Mouse (Mus musculus): ENCODE data around the gene Perp. TPM values are rescaled to one million over a fixed set of nuclear protein-coding genes. Genes with fewer than 3 reads are reported as not detected.

Gene Perp
- 1 to 10 TPM; 1.2 to 2.1 TPM for total RNA-seq (2021)
- long read RNA-seq, experiment 1, transcript Perp-201 (3 exons, 1,952 nt): major isoform, 49 of 51 reads
- long read RNA-seq, experiment 1, partial matches to known transcripts: 2 of 51 reads
- long read RNA-seq, experiment 1, other reads (novel, unspliced or antisense): 0 of 51 reads
- long read RNA-seq, experiment 2, partial matches to known transcripts: 0 of 1 reads
- long read RNA-seq, experiment 2, other reads (novel, unspliced or antisense): 0 of 1 reads

DNA sequence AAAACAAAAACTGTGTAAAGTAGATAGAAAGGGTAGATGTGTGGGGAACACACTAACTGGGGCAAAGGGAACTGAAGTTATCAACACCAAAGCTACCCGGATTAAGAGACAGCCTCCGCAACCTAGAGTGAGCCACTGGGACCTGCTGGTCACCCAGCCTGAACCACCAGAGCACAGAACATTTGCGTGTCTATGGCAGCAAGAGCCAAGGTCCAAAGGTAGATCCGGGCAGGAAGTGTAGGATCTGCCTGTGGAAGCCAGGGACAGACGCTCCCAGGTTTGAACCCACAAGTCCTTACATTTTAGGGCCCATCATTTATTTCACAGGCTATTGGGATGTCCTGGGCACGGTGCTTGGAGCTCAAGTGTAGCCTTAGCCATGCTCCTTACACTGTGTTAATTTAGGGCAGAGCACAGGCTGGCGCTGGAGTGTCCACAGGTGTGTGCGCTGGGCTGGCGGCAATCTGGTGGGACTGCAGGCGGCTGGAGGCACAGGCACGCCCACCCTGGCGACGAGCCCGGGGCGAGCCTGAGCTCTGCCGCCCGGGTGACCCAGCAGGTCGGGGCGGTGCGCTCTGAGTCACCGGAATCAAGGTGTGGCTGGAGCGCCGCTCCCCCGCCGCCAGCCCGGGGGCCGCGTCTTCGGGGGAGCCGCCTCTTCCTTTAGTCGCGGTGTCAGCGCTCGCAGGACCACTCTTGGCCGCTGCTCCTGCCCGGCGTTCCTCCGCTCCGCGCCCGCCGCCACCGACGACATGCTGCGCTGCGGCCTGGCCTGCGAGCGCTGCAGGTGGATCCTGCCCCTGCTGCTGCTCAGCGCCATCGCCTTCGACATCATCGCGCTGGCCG is at the start of gene Perp:
TSS of gene Perp (plus strand) at position 580 of the 846 bp plus-strand sequence.
- peak in 1 of 2 experiments; percentile 21 for DNase-seq (ENCODE audit: low spot score in 2 of 2)

- DNase-seq (ENCODE audit: low spot score in 2 of 2): no peak
Measured at GRCm38 (mm10) chr10:18811751-18812150, 33.1 kb upstream of the Perp start.

- peak; percentile 43 to 67 for DNase-seq (ENCODE audit: low spot score in 2 of 2)
Measured at GRCm38 (mm10) chr10:18816560-18816959, 28.3 kb upstream of the Perp start.

- no peak for DNase-seq (ENCODE audit: low spot score in 2 of 2)
Measured at GRCm38 (mm10) chr10:18825143-18825542, 19.7 kb upstream of the Perp start.

- no peak for DNase-seq (ENCODE audit: low spot score in 2 of 2)
Measured at GRCm38 (mm10) chr10:18826107-18826506, 18.7 kb upstream of the Perp start.

- no peak for DNase-seq (ENCODE audit: low spot score in 2 of 2)
Measured at GRCm38 (mm10) chr10:18827936-18828335, 16.9 kb upstream of the Perp start.

GRCm38 (mm10) chr10:18830359-18830758 is 14.5 kb upstream of the Perp start:
- DNase-seq (ENCODE audit: low spot score in 2 of 2): no peak

DNA sequence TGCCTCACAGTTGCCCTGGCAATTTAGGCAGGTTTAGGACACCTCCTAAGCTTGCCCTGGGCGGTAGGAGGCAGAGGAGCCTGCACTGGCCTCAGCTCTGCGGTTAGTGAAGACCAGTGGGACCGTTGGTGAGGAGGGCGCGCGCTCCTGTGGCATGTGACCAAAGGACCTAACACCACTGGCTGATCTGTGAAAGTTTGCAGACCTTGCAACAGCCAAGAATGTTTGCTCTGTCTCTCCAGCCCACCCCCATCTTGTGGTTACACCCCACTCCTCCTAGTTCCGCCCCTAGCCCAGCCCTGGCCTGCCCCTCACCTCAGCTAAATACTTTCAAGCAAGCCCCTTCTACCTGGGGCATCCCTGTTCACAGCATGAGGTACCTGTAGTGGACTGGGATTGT is 13.0 kb upstream of the Perp start:
- no peak for DNase-seq (ENCODE audit: low spot score in 2 of 2)

- DNase-seq (ENCODE audit: low spot score in 2 of 2): no peak
Measured at GRCm38 (mm10) chr10:18834389-18834788, 10.4 kb upstream of the Perp start.

- DNase-seq (ENCODE audit: low spot score in 2 of 2): no peak
Measured at GRCm38 (mm10) chr10:18835684-18836479, 8.9 kb upstream of the Perp start.

DNA sequence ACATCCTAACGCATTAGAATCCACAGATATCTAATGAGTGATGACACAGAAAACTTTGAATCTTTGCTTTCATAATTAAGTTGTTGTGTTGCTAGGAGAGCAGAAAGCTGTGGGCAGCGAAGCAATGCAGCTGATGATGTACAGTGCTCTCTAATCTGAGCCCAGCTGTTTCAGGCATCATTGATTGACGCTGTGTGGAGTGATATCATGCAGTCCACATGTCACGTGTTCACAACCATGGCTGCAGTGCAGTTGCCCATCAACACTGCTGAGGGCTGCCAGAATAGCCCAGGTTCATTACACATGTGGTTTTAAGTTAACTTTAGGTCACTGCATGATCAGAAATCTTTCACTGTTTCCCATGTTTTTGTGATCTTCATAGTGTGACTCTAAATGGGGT is 5.3 kb upstream of the Perp start:
- no peak for DNase-seq (ENCODE audit: low spot score in 2 of 2)

DNA sequence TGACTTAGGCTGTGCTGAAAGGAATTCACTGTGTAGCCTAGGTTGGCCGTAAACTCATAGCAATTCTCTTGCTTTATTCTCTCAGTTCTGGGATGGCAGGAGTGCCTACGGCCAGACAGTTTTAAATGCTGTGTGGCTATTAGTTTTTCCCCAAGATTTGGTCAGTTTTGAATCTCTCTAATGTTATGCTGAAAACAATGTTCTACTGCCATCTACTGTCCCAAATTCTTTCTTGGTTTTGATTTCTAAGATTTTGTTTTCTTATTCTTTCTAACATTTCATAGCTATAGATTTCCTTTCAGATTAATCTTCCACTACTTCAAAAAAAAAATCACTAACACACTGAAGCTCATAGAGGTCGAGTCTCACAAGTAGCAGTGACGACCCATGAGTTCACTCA is 4.1 kb upstream of the Perp start:
- DNase-seq (ENCODE audit: low spot score in 2 of 2): no peak

DNA sequence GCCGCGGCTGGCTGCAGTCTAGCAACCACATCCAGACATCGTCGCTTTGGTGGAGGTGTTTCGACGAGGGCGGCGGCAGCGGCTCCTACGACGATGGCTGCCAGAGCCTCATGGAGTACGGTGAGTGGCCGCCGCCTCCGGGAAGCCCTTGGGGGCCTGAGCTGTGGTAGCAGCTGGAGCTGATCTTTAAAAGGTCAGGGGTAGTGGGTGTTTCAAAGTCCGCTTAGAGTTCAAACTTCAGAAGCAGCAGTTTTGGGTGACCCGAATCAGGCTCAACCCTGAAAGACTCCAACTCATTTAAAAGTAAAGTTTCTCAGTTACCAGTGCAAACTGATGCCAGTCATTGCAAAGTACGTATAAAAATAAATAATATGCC is 455 bp downstream of the Perp start:
- DNase-seq (ENCODE audit: low spot score in 2 of 2): no peak

DNA sequence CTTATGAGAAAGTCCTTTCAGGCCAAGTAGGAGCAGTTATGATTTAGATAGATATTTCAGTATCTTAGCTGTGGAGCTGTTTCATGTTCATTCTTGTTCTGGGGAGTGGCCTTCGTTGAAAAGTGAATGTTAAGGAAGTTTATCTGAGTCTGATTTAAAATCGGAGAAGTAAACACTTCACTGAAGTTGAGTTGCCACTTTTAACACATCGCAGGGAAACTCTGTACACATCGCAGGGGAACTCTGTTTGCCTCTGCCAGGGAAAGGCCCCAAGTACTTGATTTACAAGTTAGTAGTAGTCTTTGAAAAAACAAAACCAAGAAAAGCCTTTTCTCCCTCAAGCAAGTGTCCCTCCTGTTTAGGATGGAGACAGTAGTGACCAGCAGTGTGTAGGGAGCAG is 891 bp downstream of the Perp start:
- DNase-seq (ENCODE audit: low spot score in 2 of 2): no peak

GRCm38 (mm10) chr10:18846474-18847264 is 1.8 kb downstream of the Perp start:
- DNase-seq (ENCODE audit: low spot score in 2 of 2): no peak

DNA sequence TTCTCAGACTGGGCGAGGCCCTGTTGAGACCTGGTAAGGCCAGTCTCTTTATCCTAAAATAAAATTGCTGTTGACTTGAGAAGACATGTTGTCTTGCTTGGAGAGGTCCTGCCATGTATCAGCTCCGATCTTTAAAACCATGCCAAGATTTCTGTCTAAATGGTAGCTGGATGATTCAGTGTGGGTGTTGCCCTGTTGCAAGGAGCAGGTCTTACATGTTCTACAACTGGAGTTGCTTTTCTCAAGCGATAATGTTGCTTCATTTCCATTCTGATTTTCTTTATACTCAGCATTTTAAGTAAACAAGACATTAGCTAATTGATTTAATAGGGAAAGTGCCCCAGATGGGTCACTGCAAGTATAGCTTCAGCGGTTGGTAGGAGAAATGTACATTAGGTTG is 5.4 kb downstream of the Perp start:
- no peak for DNase-seq (ENCODE audit: low spot score in 2 of 2)

- no peak for DNase-seq (ENCODE audit: low spot score in 2 of 2)
Measured at GRCm38 (mm10) chr10:18853417-18853816, 8.6 kb downstream of the Perp start.

DNA sequence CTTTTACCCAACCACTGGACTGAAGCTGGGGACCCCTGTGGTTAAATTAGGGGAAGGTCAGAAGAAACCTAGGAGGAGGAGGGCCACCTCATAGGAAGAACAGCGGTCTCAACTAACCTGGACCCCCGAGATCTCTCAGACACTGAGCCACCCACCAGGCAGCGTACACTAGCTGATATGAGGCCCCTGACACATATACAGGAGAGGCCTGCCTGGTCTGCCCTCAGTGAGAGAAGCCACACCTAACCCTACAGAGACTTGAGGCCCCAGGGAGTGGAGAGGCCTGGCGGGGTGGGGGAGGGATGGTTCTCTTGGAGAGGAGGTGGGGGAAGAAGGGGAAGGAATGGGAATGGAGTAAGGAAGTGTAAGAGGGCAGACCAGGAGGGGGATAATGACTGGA is 12.4 kb downstream of the Perp start:
- DNase-seq (ENCODE audit: low spot score in 2 of 2): no peak

- no peak for DNase-seq (ENCODE audit: low spot score in 2 of 2)
Measured at GRCm38 (mm10) chr10:18859632-18860031, 14.8 kb downstream of the Perp start.

- no peak for DNase-seq (ENCODE audit: low spot score in 2 of 2)
Measured at GRCm38 (mm10) chr10:18860119-18860824, 15.5 kb downstream of the Perp start.

Measured in gastrocnemius, postnatal 4 days (tissue).